Mouse (Mus musculus) kidney, adult 2 months (tissue): Measurements from ENCODE around the gene Slc22a4.

Experiments
- CTCF ChIP-seq: fragments of 200-500 bp; conservative IDR thresholded peaks from 2 replicates; pipeline ENCODE4 v1.5.1; 2011; ENCODE audit warnings: low read depth, mild to moderate bottlenecking, control low read depth, low read length, moderate library complexity, mixed read lengths; ENCODE audit not compliant: insufficient read depth, insufficient read length
- POLR2A ChIP-seq: fragments of 200-500 bp; IDR thresholded peaks from one replicate; pipeline ENCODE4 v1.6.1; 2011; ENCODE audit warnings: low read depth, low read length, control low read depth

- TF ChIP-seq CTCF (no peak), POLR2A (no peak)
These were observed 14.9 kb downstream of the Slc22a4 start for GRCm38 (mm10) chr11:54012961-54013360.
